Mouse (Mus musculus) embryo, embryonic 11.5 days (tissue): ENCODE measurements around the gene Mcf2l.

Experiments
- DNase-seq: peaks from one replicate; pipeline ENCODE4 v3.0.0-alpha.2; 2012; ENCODE audit warnings: low read depth, low spot score

Mcf2l gene

DNA sequence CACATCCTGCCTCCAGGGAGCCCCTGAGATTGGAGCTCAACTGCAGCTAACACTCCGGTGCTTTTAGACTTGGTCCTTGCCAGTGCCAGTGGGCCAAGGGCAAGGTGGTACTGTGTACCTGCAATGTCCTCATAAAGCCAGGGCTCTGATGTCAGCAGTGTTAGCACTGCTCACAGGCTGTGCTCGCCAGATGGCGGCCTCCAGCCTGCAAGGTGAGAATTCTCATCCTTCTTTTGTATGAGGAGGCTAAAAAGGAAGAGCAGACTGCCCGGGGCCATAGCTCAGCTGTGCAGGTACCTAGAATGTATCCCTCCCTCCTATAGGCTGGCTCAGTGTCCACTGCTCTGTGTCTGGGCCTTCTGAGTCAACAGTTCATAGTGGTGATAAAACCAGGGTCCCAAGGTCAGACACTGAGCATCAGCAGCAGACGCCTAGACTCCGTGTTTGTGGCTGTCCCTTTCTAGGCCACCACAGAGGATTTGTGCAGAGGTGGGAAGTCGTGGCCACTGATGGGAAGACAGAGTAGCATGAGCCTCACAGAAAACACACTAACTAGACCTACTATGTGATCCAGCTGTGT lies 77.5 kb downstream of the Mcf2l start:
- DNase-seq = no peak

DNA sequence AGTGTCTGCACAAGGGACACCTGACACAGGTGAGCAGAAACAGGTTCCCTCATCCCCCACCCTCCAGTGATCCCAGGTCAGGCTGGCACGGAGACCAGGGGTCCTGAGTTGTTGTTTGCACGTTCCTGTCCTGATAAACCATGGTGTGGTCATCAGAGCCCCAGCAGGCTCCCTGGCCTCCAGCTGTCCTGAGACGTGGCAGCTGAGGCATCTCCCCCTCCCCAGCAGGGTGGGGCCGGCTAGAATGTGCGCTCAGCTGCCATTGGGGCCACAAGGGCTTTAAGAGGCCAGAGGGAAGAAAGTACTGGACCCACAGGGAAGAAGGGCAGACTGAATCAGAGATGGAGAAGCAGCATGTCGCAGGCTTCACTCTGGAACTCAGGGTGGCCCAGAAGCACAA lies 79.1 kb downstream of the Mcf2l start:
- no peak for DNase-seq

DNA sequence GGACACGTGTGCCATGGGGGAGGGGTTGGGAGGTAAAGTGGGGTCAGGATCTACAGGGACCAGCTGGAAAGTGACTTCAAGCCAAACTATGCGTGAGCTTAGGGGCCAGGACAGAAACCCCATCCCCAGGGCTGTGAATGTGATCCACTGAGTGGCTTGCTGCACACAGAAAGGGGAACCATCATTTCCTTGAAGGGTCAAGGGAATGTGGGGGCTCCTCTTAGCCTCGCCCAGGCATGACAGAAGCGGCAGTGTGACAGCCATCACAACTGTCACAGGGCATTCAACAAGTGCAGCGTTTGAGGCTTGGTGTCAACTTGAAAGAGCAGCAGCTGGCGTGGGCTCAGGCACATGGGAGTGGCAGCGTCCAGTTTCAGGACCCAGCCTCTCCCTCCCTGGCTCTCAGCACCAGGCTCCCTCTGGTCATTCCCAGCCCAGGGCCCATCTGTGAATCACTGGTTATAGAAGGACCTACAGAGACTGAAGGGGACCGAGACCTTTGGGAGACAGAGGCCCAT lies 81.8 kb downstream of the Mcf2l start:
- DNase-seq = no peak

DNA sequence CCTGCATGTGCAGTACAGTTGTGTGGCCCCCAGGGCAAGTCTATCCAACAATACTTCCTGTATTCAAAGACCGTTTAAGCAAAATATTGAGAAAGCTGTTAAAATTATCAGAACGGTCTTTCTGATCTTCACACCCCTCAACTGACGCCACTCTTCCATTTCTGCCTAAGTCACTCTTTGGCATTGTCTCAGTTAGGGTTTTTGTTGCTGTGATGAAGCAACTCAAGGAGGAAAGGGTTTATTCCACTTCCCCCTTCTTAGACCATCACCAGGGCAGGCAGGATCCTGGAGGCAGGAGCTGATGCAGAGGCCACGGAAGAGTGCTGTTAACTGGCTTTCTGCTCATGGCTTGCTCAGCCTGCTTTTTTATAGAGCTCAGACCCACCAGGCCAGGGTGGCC lies 82.3 kb downstream of the Mcf2l start:
- no peak for DNase-seq

DNA sequence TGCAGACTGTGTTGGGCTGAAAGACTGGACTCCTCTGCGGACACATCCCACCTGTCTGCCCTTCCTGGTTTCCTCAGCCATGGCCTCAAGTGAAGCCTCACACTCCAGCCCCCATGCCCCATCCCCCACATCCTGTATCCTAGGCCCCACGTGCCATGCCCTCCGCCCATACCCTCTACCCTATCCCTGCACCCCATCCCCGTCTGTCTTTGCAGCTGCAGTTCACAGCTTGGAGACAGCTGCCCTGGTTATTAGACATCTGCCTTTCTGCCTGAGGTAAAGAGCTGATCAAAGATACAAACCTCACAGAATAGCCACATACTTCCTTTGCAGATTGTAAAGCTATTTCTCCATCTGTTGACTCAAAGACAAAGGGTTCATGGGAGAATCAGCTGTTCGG lies 83.3 kb downstream of the Mcf2l start:
- DNase-seq = no peak

DNA sequence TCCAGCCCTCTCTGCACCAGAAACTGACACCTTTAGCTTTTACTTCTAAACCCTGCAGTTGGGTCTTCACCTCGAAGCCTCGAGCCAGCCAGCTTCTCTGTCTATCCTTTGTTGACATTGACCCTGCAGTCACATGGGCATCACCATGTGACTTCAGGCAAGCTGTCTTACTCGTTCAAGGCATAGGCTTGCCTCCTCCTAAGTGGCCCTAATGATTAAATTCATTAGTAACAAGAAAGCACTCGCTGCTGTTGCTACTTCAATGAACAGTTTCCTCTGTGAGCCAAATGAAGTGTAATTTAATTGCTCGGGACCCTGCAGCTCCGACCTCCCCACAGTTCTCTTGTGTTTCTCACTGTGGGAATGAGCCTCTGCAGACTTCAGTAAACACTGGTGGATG lies 83.8 kb downstream of the Mcf2l start:
- no peak for DNase-seq

DNA sequence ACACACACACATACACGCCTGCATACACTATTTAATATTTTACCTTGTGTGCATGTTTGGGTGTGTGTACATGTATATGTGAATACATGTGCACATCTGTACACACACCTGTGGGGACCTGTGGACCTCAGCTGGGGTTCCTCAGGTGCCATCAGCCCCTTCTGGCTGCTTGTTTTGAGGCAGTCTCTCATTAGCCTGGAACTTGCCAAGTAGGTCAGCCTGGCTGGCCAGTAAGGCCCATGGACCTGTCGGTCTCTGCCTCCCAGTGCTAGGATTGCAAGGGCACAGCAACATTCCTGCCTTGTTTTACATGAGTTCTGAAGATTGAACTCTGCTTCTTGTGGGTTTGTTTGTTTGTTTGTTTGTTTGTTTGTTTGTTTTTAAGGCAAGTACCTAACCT lies 87.0 kb downstream of the Mcf2l start:
- no peak for DNase-seq

DNA sequence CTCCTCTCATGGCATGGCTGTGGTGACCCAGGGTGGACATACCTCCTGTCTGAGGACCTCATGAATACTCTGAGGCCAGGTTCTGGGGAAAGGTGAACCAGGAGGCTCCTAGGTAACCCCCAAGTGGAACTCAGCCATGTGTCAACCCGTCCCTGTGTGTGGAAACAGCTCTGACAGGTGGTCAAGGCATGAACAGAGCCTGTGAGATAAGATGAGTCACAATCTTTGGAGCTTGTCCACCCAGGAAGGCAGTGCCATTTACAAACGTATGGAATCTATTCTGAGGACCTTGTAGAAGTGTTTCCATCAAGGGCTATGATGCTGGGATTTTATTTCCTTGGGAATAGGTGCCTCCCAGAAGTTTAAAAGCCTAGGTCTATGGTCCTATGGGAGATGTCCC lies 87.6 kb downstream of the Mcf2l start:
- DNase-seq = no peak

DNA sequence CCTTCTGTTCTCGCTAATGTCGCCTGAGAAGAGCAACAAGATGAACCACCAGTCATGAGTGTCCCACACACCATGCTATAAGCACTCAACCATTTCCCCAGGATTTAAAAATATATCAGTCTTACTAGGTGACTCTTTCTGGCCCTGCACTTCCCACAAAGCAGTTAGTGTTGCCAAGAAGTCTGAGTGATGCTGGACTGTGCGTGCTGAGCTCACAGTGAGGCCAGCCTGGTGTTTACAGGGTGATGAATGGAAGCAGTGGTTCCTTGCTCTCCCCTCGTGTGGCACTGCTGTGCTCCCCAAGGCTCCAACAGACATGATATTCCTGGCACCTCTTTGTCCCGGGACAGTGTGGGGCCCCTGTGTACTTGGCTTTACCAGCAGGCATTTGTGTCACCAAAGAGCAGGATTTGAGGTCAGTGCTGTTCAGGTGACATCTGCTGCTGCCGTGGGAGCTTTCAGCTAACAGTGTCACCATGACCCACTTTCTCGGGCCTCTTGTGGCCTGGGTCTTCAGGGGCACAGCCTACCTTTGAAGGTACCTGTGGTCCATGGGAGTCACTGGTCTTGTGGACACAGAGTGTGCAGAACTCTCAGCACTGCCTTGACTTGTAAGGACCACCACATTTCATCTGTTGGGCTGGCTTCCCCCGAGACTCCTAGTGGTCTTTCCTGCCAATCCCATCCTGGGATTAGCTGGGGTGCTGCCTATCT lies 88.4 kb downstream of the Mcf2l start:
- no peak for DNase-seq

DNA sequence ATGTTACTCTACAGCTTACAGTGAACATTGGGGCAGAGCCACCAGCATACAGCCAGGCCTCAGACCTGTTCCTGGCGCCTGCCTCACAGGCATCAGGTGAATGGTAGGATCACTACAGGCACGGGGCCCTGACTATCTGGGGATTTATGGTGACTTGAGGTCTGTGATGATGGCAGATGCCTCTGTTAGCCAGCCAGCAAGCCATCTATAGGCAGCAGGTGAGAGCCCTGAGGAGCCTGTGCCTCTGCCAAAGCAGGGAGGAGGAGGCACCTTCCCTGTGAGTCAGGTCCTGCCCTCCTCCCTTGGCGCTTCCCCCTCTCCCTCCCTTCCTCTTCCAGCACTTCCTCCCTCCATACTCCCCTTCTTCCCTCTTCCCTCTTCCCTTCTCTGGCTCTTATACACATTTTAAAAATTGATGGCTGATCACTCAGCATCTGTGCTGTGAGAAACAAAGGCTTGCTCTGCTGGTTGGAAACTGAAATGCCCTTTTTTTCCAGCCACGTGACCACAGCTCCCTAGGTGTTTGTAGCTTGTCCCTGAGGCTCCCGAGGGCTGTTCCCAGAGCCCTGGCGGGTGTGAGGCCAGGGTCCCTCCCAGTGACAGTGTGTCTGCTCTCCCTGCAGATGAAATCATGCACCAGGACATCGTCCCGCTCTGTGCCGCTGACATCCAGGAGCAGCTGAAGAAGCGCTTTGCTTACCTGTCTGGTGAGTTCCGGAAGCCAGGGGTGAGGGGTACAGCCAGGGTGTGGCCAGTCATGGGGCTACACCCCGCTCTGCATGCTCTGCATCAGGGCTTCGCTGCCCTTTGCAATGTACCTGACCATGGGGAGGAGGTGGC lies 89.2 kb downstream of the Mcf2l start:
- no peak for DNase-seq

DNA sequence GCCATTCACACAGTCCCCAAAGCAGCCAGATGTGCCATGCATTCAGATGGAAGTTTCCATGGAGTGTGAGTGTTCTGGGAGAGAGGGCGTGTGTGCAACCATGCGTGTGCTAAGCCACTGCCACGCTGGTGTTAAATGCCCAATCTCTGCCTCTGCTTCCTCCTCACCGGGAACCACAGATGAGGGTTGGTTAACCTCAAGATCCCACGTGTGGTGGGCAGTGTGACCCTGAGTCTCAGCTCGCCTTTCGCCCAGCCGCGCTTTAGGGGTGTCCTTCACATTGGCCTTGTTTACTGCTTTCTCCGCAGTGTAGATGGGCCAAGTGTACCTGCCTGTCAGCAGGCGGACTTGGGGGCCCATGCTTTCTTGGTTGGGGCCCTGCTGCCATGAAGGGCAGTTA lies 102.7 kb downstream of the Mcf2l start:
- DNase-seq = no peak

DNA sequence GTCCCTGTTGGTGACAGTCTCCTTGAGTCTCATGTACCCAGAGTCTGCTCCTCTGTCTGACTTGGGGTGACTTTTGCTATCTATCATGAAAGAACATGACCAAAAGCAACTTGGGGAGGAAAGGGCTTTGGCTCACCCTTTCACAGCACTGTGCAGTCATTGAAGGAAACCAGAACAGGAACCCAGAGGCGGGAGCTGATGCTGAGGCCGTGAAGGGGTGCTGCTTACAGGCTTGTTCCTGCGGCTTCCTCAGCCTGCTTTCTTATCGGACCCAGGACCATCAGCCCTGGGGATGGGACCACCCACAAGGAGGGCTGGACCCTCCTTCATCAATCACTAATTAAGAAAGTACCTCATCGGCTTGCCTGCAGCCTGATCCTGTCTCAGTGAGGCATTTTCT lies 103.1 kb downstream of the Mcf2l start:
- no peak for DNase-seq

DNA sequence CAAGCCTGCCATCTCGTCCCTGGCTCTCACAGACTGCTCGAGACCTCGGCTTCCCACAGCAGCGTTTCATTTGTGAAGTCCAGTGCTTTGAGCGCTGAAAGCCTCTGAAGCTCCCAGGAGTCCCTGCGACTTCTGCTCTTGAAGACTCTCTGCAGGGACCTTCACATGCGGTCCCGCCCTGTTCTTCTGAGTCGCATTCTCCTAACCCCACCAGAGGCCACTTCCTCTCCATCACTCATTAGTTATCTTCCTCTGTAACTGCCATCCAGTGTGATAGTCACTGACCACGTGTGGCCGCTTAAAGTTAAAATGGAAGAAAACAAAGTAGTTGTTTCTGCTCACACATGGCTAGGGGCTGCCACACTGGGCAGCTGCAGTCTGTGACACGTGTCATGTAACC lies 103.7 kb downstream of the Mcf2l start:
- no peak for DNase-seq

DNA sequence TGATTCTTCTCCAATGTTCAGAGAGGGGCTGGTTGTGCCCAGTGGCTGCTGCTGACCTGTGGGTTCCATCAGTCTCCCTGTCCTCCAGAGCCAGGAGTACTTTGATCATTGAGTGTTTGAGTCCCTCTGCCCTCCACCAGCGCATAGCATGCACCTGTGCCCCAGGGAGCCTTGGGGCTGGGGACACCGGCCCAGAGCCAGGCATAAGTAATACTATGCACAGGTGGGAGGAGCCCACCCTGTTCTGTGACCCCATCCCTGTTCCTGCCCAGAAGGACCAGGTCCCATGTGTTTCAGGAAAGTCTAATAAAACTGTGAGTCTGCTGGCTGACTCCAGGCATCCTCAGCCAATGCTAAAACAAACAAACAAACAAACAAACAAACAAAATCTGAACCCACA lies 104.7 kb downstream of the Mcf2l start:
- DNase-seq = no peak

DNA sequence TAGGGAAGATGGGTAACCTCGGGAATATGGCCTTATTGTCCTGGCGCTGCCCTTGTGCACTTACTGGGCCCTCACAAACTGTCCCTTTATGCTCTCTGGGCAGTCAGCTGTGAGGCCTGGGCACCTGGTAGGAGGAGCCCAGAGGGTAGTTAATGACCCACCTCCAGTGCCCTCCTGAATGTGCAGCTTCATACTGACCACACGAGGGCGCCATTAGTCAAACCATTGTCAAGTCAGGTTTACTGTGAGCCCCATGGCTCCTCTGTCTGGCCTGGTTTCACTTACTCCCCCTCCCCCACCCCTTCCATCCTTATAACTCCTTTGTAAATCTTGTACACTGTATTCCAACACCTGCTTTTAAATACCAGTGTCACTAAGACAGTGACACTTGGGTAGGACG lies 105.1 kb downstream of the Mcf2l start:
- DNase-seq = peak; percentile 77

DNA sequence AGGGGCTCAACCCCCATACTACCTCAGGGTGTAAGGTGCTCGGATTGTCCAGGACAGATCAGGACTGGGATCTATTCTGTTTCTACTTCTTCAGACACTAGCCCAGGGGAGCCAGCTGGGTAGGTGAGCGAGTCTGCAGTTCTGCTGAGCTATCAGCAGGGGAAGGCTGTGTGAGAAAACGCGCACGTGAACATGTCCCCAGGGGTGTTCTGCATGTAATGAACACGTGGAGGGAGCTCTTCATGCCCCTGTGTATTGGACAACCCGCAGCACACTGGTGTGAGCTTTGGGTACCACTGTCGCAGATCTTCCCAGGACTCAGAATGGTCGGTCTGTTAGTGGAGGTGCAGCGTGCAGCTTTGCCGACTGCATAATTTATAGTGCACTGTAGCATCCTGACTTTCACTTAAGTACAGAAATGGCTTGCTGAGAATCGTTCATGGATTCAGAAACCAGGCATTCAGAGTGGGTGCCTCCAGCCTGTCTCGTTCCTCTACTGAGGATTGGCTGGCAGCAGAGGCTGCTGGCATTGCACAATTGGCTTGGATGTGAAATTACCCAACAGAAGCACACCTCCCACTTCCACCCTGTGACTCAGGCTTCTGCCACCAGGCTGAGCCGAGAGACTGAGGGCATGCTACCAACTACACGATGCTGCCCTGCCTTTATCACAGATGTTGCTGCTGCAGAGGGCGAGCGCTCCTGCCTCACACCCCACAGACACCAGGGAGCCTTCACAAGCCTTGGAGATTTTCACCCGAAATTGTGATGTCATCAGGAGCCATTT lies 110.3 kb downstream of the Mcf2l start:
- DNase-seq = no peak

DNA sequence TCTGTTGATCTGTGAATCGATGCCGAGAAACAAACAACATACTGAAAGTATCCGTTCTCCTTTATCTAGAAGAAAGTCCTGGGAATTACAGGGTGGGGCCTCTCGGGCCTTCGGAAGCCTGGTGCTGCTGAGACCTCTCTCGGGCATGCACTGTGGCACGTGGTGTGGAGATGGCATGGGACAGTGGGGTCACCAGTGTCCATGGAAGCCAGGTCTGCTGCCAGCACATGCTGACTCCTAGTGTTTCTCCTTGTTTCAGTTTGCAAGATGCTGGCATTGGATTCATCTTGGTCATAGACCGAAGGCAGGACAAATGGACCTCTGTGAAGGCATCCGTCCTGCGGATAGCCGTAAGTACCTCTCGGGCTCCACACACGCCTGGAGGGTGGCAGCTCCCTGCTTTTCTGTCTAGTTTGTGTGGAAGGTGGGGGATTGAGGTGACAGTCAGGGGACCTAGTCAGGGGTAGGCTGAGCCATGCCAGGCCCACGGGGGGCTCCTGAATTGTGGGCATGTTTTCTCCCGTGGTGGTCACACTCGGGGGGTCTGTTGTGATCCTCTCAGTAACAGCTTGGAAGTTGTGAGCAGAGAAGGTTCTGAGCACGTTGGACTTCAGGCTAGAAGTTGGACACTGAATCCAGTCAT lies 111.1 kb downstream of the Mcf2l start:
- no peak for DNase-seq

DNA sequence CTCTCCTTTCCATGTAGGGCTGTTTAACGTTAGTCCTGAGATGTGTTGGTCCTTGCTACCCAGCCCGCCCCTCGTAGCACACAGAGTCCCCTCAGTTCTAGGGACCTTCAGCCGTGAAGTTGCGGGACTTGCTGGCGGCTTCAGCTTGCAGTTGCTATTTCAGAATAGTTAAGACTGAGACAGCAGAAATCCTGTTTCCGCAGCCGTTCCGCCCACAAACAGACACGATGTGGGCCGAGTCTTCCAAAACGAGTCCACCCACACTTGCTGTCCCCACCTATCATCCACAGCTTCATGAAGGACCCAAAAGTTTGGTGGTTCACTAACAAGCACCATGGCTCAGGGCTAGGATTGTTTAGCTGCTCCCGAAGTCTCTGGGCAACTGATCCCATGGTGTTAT lies 111.7 kb downstream of the Mcf2l start:
- no peak for DNase-seq

DNA sequence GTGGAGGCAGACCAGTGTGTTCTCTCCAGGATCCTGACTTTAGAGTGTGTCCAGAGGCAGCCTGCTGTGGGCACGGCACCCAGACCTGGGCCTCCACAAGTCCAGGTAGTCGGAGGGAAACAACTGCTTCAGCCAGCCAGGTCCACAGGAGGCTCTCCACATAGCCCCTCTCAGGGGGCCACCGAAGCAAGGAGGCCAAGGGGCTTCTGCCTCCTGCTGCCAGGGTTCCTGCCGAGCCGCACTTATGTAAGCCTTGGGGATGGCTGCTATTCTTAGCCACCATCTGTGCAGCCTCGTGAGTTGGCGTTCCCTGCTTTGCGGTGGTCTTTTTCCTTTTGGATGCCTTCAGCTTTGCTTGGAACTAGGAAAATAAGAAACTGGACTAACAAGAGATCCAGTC lies 114.0 kb downstream of the Mcf2l start:
- DNase-seq = no peak

DNA sequence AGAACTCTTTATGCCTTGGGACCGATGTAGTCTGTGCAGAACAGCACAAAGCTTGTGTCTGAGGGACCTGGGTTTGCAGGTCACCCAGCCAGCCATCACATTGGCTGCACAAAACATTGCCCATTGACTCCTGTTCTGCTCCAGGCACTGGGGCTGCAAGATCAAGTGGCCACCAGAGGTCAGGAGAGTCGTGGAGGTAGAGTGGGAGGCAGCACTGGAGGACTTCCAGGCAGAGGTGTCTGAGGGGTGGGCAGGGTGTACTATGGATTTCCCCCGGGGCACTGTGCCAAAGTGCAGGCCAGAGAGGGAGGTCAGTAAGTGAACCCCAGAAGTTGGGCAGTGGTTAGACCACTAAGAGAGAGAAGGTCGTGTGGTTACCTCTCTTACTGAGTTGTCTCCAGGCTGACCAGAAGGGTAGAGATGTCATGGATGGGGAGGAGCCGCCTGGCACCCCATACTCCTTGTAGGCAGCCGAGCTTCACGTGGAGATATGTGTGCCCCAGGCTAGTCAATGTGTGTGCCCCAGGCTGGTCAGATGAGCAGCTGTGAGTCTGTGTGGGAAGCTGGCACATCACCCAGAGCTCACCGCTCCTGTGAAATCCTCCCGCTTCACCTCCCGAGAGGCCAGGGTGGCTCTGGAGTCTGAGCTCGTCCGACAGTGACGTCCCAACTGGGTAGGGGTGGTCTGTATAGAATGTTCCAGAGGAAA lies 115.3 kb downstream of the Mcf2l start:
- DNase-seq = no peak

DNA sequence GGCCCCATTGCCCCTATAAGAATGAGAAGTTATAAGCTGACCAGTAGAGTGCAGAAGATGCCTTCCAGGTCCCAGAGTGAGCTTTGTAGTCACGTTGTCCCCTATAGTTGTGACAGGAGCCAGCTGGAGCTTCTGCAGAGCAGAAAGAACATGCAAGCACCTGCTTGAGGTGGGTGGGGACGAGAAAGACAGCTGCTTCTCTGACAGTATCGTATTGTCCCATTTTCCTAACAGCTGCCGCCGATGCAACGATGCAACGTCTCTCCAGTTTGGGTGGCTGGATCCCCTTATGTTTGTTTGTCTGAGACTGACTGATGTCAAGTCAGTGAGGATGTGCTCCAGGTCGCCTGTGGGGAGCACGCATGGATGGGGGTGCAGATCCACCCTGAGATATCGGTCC lies 117.8 kb downstream of the Mcf2l start:
- no peak for DNase-seq
